Mouse (Mus musculus): ENCODE results near the gene Zfp697.
"Not testable (repeated sequence)": the region's sequence is repeated elsewhere in the genome, so short reads cannot be mapped to it uniquely, and the experiment has no call there.

Gene Zfp697

GRCm38 (mm10) chr3:98418991-98419785 is 36.9 kb downstream of the Zfp697 start:
- DNase-seq (ENCODE audit: extremely low spot score, low spot score), result no peak

- no peak for DNase-seq (ENCODE audit: extremely low spot score, low spot score)
Measured at GRCm38 (mm10) chr3:98419786-98420070, 37.5 kb downstream of the Zfp697 start.

- no peak for DNase-seq (ENCODE audit: extremely low spot score, low spot score)
Measured at GRCm38 (mm10) chr3:98422926-98423325, 40.7 kb downstream of the Zfp697 start.

- DNase-seq (ENCODE audit: extremely low spot score, low spot score), result no peak
Measured at GRCm38 (mm10) chr3:98426749-98427148, 44.5 kb downstream of the Zfp697 start.

GRCm38 (mm10) chr3:98427260-98427599 is 45.0 kb downstream of the Zfp697 start:
- no peak for DNase-seq (ENCODE audit: extremely low spot score, low spot score)

- DNase-seq (ENCODE audit: extremely low spot score, low spot score), result peak; percentile 87
Measured at GRCm38 (mm10) chr3:98427600-98428448, 45.6 kb downstream of the Zfp697 start.

- no peak for DNase-seq (ENCODE audit: extremely low spot score, low spot score)
Measured at GRCm38 (mm10) chr3:98428449-98428775, 46.2 kb downstream of the Zfp697 start.

GRCm38 (mm10) chr3:98428928-98429525 is 46.8 kb downstream of the Zfp697 start:
- peak; percentile 15 for DNase-seq (ENCODE audit: extremely low spot score, low spot score)

GRCm38 (mm10) chr3:98434088-98434816 is 52.0 kb downstream of the Zfp697 start:
- no peak for DNase-seq (ENCODE audit: extremely low spot score, low spot score)

- DNase-seq (ENCODE audit: extremely low spot score, low spot score), result no peak
Measured at GRCm38 (mm10) chr3:98435030-98435429, 52.8 kb downstream of the Zfp697 start.

- DNase-seq (ENCODE audit: extremely low spot score, low spot score), result not testable (repeated sequence)
Measured at GRCm38 (mm10) chr3:98442245-98442644, 60.0 kb downstream of the Zfp697 start.

- DNase-seq (ENCODE audit: extremely low spot score, low spot score), result not testable (repeated sequence)
Measured at GRCm38 (mm10) chr3:98443149-98443779, 61.0 kb downstream of the Zfp697 start.

GRCm38 (mm10) chr3:98443924-98444323 is 61.7 kb downstream of the Zfp697 start:
- DNase-seq (ENCODE audit: extremely low spot score, low spot score), result not testable (repeated sequence)

- not testable (repeated sequence) for DNase-seq (ENCODE audit: extremely low spot score, low spot score)
Measured at GRCm38 (mm10) chr3:98453786-98454185, 71.5 kb downstream of the Zfp697 start.

- not testable (repeated sequence) for DNase-seq (ENCODE audit: extremely low spot score, low spot score)
Measured at GRCm38 (mm10) chr3:98457026-98457425, 74.8 kb downstream of the Zfp697 start, which contains the start of gene Gm4450. TSS of gene Gm4450 (minus strand) at chr3:98457126.

GRCm38 (mm10) chr3:98469323-98469722 is 87.1 kb downstream of the Zfp697 start:
- DNase-seq (ENCODE audit: extremely low spot score, low spot score), result not testable (repeated sequence)

GRCm38 (mm10) chr3:98471057-98471456 is 88.8 kb downstream of the Zfp697 start:
- DNase-seq (ENCODE audit: extremely low spot score, low spot score), result not testable (repeated sequence)

GRCm38 (mm10) chr3:98471499-98471898 is 89.2 kb downstream of the Zfp697 start:
- DNase-seq (ENCODE audit: extremely low spot score, low spot score), result not testable (repeated sequence)

- DNase-seq (ENCODE audit: extremely low spot score, low spot score), result not testable (repeated sequence)
Measured at GRCm38 (mm10) chr3:98494184-98494583, 111.9 kb downstream of the Zfp697 start.

GRCm38 (mm10) chr3:98495055-98495454 is 112.8 kb downstream of the Zfp697 start:
- not testable (repeated sequence) for DNase-seq (ENCODE audit: extremely low spot score, low spot score)

- DNase-seq (ENCODE audit: extremely low spot score, low spot score), result not testable (repeated sequence)
Measured at GRCm38 (mm10) chr3:98496762-98497161, 114.5 kb downstream of the Zfp697 start.
